Mouse (Mus musculus): ENCODE measurements around the gene Cacna1a.

DNA sequence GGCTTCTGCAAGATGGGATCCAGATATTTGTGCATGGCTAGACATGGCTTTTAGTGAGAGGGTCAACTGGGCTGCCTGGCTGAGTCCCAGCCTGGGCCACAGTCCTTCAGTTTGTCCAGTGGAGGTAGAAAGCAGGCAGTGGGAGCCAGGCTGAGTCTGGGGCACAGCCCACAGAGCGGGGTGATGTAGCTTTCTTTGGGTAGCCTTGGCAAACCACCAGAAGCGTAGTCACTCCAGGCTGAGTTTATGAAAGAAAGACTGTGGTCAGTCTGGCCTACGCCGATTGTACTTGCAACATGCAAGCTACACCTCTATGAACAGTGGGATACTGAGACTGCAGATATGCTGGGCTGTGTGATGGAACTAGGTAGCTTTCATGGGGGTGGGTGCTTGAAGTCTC, 94.8 kb downstream of the Cacna1a start:
- TF ChIP-seq POLR2A (IDR thresholded peaks at IDR 0.05; ENCODE audit: control insufficient read depth, extremely low read depth, insufficient read depth, low read length, poor library complexity), result no peak
- TF ChIP-seq CTCF (IDR thresholded peaks at IDR 0.05; ENCODE audit: borderline replicate concordance, control insufficient read depth, extremely low read depth, insufficient read depth, low read length, poor library complexity), result no peak
